Mouse (Mus musculus): ENCODE results near the gene Abcg5. TPM values are rescaled to one million over a fixed set of nuclear protein-coding genes. Genes with fewer than 3 reads are reported as not detected.

The Abcg5 gene
- total and polyA plus RNA-seq, 3 experiments, result not detected

DNA sequence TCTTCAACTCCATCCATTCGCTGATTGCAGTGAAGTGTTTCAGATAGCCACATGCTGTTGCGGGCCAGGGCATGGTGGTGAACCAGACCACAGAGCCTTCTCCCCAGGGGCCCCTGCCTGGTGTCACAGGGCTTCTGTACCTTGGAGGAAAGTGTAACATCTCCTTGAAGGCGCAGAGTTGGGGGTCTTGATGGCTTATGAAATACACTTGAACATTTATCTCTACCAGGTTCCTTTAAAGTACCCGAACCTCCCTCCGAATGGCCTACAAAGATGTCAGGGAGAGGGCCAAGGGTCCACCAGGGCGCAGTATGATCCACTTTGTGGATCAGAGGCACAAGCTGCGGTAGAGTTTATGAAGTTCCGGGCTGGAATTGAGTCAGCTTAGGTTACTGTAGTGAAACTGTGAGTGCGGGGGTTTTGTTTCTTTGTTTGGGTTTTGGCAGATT, 55.9 kb downstream of the Abcg5 start:
- no peak for DNase-seq (ENCODE audit: low read depth, low spot score)
- Histone ChIP-seq H3K36me3 (ENCODE audit: control insufficient read depth in 1 of 2, insufficient read depth in 2 of 2, low read length in 2 of 2) (no peaks in the 10 kb centered on the region), H3K9ac (ENCODE audit: control insufficient read depth, low read depth, low read length, poor library complexity, severe bottlenecking) (no peak overlapping the region), H3K9me3 (replicated peaks; ENCODE audit: insufficient read depth, low read length) (no peaks in the 10 kb centered on the region), H3K79me2 (ENCODE audit: control insufficient read depth, insufficient read depth, low read length, poor library complexity) (no peaks in the 10 kb centered on the region), H3K27ac (ENCODE audit: control insufficient read depth, low read depth, low read length) (no peak overlapping the region), H3K4me1 (ENCODE audit: control insufficient read depth in 1 of 2, insufficient read depth in 2 of 2, low read length in 2 of 2) (no peaks in the 10 kb centered on the region), H3K27me3 (ENCODE audit: control insufficient read depth in 1 of 2, insufficient read depth in 2 of 2, low read length in 2 of 2) (0 out of 4 replicates have a peak, but pooled peaks cover 0 to 1% of the 10 kb centered on the region in 2 experiments), H3K4me3 (ENCODE audit: control insufficient read depth in 1 of 2, insufficient read depth in 1 of 2, low read depth in 2 of 2, low read length in 2 of 2) (no peak overlapping the region)
- TF ChIP-seq EP300 (IDR thresholded peaks at IDR 0.05; ENCODE audit: low read depth in 1 of 2, low read length in 2 of 2) (no peak), ELF1 (IDR thresholded peaks at IDR 0.05; ENCODE audit: low read depth, low read length) (no peak), TBP (IDR thresholded peaks at IDR 0.05; ENCODE audit: low read depth, low read length) (no peak), MAFK (IDR thresholded peaks at IDR 0.05; ENCODE audit: borderline replicate concordance, low read depth, low read length) (no peak), NRF1 (IDR thresholded peaks at IDR 0.05; ENCODE audit: insufficient read depth, low read depth, low read length, poor library complexity, severe bottlenecking) (no peak), ZMIZ1 (IDR thresholded peaks at IDR 0.05; ENCODE audit: low read depth, low read length) (no peak), ZC3H11A (IDR thresholded peaks at IDR 0.05; ENCODE audit: low read depth, low read length) (no peak), SIN3A (IDR thresholded peaks at IDR 0.05; ENCODE audit: low read length) (no peak), TCF12 (IDR thresholded peaks at IDR 0.05; ENCODE audit: low read depth, low read length) (no peak), BHLHE40 (IDR thresholded peaks at IDR 0.05; ENCODE audit: borderline replicate concordance, low read depth, low read length) (no peak), MYC (IDR thresholded peaks at IDR 0.05; ENCODE audit: low read depth, low read length) (no peak), JUND (IDR thresholded peaks at IDR 0.05; ENCODE audit: low read depth, low read length) (no peak), NELFE (IDR thresholded peaks at IDR 0.05; ENCODE audit: low read depth, low read length) (no peak), POLR2AphosphoS5 (IDR thresholded peaks at IDR 0.05; ENCODE audit: borderline replicate concordance, low read depth, low read length) (no peak), E2F4 (IDR thresholded peaks at IDR 0.05; ENCODE audit: borderline replicate concordance, low read depth, low read length) (no peak), POLR2A (IDR thresholded peaks at IDR 0.05; ENCODE audit: control insufficient read depth in 1 of 2, insufficient read depth in 1 of 2, low read depth in 1 of 2, low read length in 2 of 2, poor library complexity in 1 of 2) (no peak)

DNA sequence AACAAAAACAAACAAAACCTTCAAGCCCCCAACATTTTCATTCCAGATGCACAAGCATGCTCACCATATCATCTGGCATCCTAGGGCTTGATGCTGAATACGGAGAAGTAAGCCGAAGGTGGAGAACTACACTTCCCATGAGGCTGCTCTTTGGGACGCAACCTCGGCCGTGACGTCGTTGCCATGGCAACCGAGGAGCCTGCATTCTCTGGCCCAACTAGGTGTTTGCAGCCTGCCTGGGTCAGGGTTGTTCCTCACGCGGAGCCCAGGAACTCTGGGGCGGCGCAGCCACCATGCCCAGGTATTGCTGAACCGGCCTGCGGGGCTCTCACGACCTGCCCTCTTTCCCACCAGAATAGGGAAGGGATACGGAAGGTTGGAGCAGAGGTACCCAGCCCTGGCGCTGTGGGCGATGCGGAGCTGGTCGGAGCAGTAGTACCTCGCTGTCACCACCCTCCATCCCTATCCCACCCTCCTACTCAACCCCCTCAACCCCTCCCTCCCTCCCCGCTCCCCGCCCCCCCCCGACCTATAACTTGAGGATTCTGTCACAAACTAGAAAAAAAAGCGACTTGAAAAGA, 56.4 kb downstream of the Abcg5 start, which contains the start of gene Dync2li1:
TSS of gene Dync2li1 (plus strand) at position 221 of the 581 bp plus-strand sequence.
- DNase-seq (ENCODE audit: low read depth, low spot score), result no peak
- Histone ChIP-seq H3K79me2 (ENCODE audit: control insufficient read depth, insufficient read depth, low read length, poor library complexity) (no peaks in the 10 kb centered on the region), H3K36me3 (ENCODE audit: control insufficient read depth in 1 of 2, insufficient read depth in 2 of 2, low read length in 2 of 2) (no peaks in the 10 kb centered on the region), H3K27me3 (ENCODE audit: control insufficient read depth in 1 of 2, insufficient read depth in 2 of 2, low read length in 2 of 2) (0 out of 4 replicates have a peak, but pooled peaks cover 0 to 1% of the 10 kb centered on the region in 2 experiments), H3K9me3 (replicated peaks; ENCODE audit: insufficient read depth, low read length) (no peaks in the 10 kb centered on the region), H3K4me3 (ENCODE audit: control insufficient read depth in 1 of 2, insufficient read depth in 1 of 2, low read depth in 2 of 2, low read length in 2 of 2) (no peak within 1 kb of the TSS), H3K27ac (ENCODE audit: control insufficient read depth, low read depth, low read length) (no peak within 1 kb of the TSS), H3K4me1 (ENCODE audit: control insufficient read depth in 1 of 2, insufficient read depth in 2 of 2, low read length in 2 of 2) (no peaks in the 10 kb centered on the region), H3K9ac (ENCODE audit: control insufficient read depth, low read depth, low read length, poor library complexity, severe bottlenecking) (no peak within 1 kb of the TSS)
- no peak for TF ChIP-seq UBTF (IDR thresholded peaks at IDR 0.05; ENCODE audit: borderline replicate concordance, insufficient read depth, low read depth, low read length)
- TF ChIP-seq MEF2A (IDR thresholded peaks at IDR 0.05; ENCODE audit: extremely low read depth, insufficient replicate concordance, low read depth, low read length, poor library complexity, severe bottlenecking), result no peak
- TF ChIP-seq CHD2 (IDR thresholded peaks at IDR 0.05; ENCODE audit: low read length), result no peak
- TF ChIP-seq MAFK (IDR thresholded peaks at IDR 0.05; ENCODE audit: borderline replicate concordance, low read depth, low read length), result no peak
- TF ChIP-seq ZC3H11A (IDR thresholded peaks at IDR 0.05; ENCODE audit: low read depth, low read length), result no peak
- no peak for TF ChIP-seq GATA1 (IDR thresholded peaks at IDR 0.05; ENCODE audit: low read depth, low read length)
- no peak for TF ChIP-seq TBP (IDR thresholded peaks at IDR 0.05; ENCODE audit: low read depth, low read length)
- no peak for TF ChIP-seq TCF12 (IDR thresholded peaks at IDR 0.05; ENCODE audit: low read depth, low read length)
- no peak for TF ChIP-seq ZMIZ1 (IDR thresholded peaks at IDR 0.05; ENCODE audit: low read depth, low read length)
- TF ChIP-seq NRF1 (IDR thresholded peaks at IDR 0.05; ENCODE audit: insufficient read depth, low read depth, low read length, poor library complexity, severe bottlenecking), result no peak
- TF ChIP-seq POLR2AphosphoS2 (IDR thresholded peaks at IDR 0.05; ENCODE audit: low read length), result no peak
- no peak for TF ChIP-seq NELFE (IDR thresholded peaks at IDR 0.05; ENCODE audit: low read depth, low read length)
- no peak for TF ChIP-seq USF1 (IDR thresholded peaks at IDR 0.05; ENCODE audit: low read depth, low read length)
- TF ChIP-seq POLR2A (IDR thresholded peaks at IDR 0.05; ENCODE audit: control insufficient read depth in 1 of 2, insufficient read depth in 1 of 2, low read depth in 1 of 2, low read length in 2 of 2, poor library complexity in 1 of 2), result no peak
- TF ChIP-seq POLR2AphosphoS5 (IDR thresholded peaks at IDR 0.05; ENCODE audit: borderline replicate concordance, low read depth, low read length), result no peak
- no peak for TF ChIP-seq CTCF (IDR thresholded peaks at IDR 0.05 in 2 of 3, conservative IDR thresholded peaks at IDR 0.05 in 1 of 3; ENCODE audit: control insufficient read depth in 1 of 3, insufficient read depth in 1 of 3, low read depth in 2 of 3, low read length in 3 of 3, poor library complexity in 1 of 3, severe bottlenecking in 1 of 3)
- no peak for TF ChIP-seq EP300 (IDR thresholded peaks at IDR 0.05; ENCODE audit: low read depth in 1 of 2, low read length in 2 of 2)

Data from MEL (cell line).